Mouse (Mus musculus): ENCODE measurements around the gene 0610009B22Rik. TPM values are rescaled to one million over a fixed set of nuclear protein-coding genes. Genes with fewer than 3 reads are reported as not detected.

The 0610009B22Rik gene
- total RNA-seq, 2 experiments from 2014 or later: 23.0 to 23.6 TPM

GRCm38 (mm10) chr11:51635525-51636322 lies 53.0 kb downstream of the 0610009B22Rik start, which contains the start of gene Rmnd5b:
Gene Rmnd5b (minus strand): TSS chr11:51635896.
- DNase-seq: peak; percentile 92

Other genes starting within 250 kb of the 0610009B22Rik start
- gene Phykpl, start 104.1 kb downstream of the 0610009B22Rik start, total RNA-seq (2021): 10 to 100 TPM; 11.7 to 12.3 TPM
- 100 to 1,000 TPM; 366 to 372 TPM for gene Hnrnpab, start 82.0 kb downstream of the 0610009B22Rik start, total RNA-seq (2021)
- gene Nhp2, start 69.1 kb downstream of the 0610009B22Rik start, total RNA-seq (2021): 10 to 100 TPM; 41.4 to 42.4 TPM
- gene Rmnd5b, start 53.0 kb downstream of the 0610009B22Rik start, total RNA-seq (2021): 10 to 100 TPM; 24.3 to 27.4 TPM
- 10 to 100 TPM; 41.3 to 44.4 TPM for gene N4bp3, start 38.0 kb downstream of the 0610009B22Rik start, total RNA-seq (2021)
- gene D930048N14Rik, start 37.9 kb downstream of the 0610009B22Rik start, total RNA-seq (2021): 1 to 10 TPM; 1.3 to 2.0 TPM
- 10 to 100 TPM; 23.0 to 23.7 TPM for gene Sec24a, start 74.8 kb upstream of the 0610009B22Rik start, total RNA-seq (2021)
- 10 to 100 TPM; 93.6 to 95.8 TPM for gene Sar1b, start 74.8 kb upstream of the 0610009B22Rik start, total RNA-seq (2021)
- 1 to 10 TPM; 2.7 to 3.0 TPM for gene Jade2, start 168.8 kb upstream of the 0610009B22Rik start, total RNA-seq (2021)

Data from heart, postnatal 4 days (tissue).